15 mouse cellular contexts compared by ENCODE assay signal in genomic region chr1:155200967-155201366, GRCm38 (mm10). TPM values are rescaled to one million over a fixed set of nuclear protein-coding genes. Genes with fewer than 3 reads are reported as not detected.
DNase-seq lines count a peak whose midpoint lies in the region; ATAC-seq and TF ChIP-seq lines count a peak whose summit lies in the region.
"Had no signal": no experiment of that assay in that cellular context is flagged by ENCODE, and none has a peak within 500 bp of the region (broad histone marks: within the 10 kb centered on the region; RNA-seq: fewer than 3 reads in every experiment).

No protein-coding gene starts in this region.

- peaks cover 74% of the 10 kb centered on the region for H3K4me1 ChIP-seq in forebrain, embryonic 13.5 days
- peaks cover 9% of the 10 kb centered on the region; the same call in 1 of the 2 replicates for H3K4me1 ChIP-seq in forebrain, embryonic 11.5 days (replicated peaks; ENCODE audit: control insufficient read depth, insufficient read depth, low read length)
- H3K4me1 ChIP-seq in small intestine, adult 2 months (ENCODE audit: control insufficient read depth, insufficient read depth, insufficient read length, low read length), result peaks cover 25% of the 10 kb centered on the region
- H3K4me1 ChIP-seq in thymus, adult 2 months (replicated peaks; ENCODE audit: control insufficient read depth, insufficient read depth, low read length), result peaks cover 6% of the 10 kb centered on the region

- no peak for TF ChIP-seq CTCF in layer of hippocampus, adult 2 months (conservative IDR thresholded peaks at IDR 0.05)
- TF ChIP-seq CTCF in small intestine, adult 2 months (IDR thresholded peaks at IDR 0.05; ENCODE audit: extremely low read depth, insufficient read length, insufficient replicate concordance, low read depth, low read length), result no peak
- no peak for TF ChIP-seq CTCF in thymus, adult 2 months (IDR thresholded peaks at IDR 0.05; ENCODE audit: borderline replicate concordance, control insufficient read depth, extremely low read depth, insufficient read depth, low read length, poor library complexity)

- no peaks in the 10 kb centered on the region for H3K27me3 ChIP-seq in forebrain, embryonic 13.5 days
- H3K27me3 ChIP-seq in forebrain, embryonic 11.5 days (ENCODE audit: control insufficient read depth, insufficient read depth, low read length), result no peaks in the 10 kb centered on the region
- H3K27me3 ChIP-seq in small intestine, adult 2 months (ENCODE audit: control insufficient read depth, insufficient read depth, low read length), result no peaks in the 10 kb centered on the region
- no peaks in the 10 kb centered on the region for H3K27me3 ChIP-seq in thymus, adult 2 months (ENCODE audit: control insufficient read depth, insufficient read depth, low read length)
- H3K27me3 ChIP-seq: hindbrain, embryonic 12.5 days; liver, embryonic 15.5 days had no signal

- DNase-seq in forebrain, embryonic 11.5 days (ENCODE audit: low spot score), result no peak
- no peak for DNase-seq in layer of hippocampus, adult 2 months (ENCODE audit: low spot score in 2 of 2)
- DNase-seq in layer of hippocampus, adult 8-10 months (ENCODE audit: low spot score in 2 of 2), result no peak
- no peak for DNase-seq in ovary, adult 18-20 months (ENCODE audit: low spot score)
- DNase-seq in thymus, adult 2 months, result no peak
- DNase-seq: cerebellum, adult 18-20 months; gastrocnemius, adult 2 months; kidney, postnatal 14 days; thymus, adult 18-20 months had no signal

- no peak overlapping the region for H3K9ac ChIP-seq in forebrain, embryonic 13.5 days
- H3K9ac ChIP-seq in forebrain, embryonic 11.5 days (ENCODE audit: low read length), result no peak overlapping the region
- H3K9ac ChIP-seq: hindbrain, embryonic 12.5 days; liver, embryonic 15.5 days had no signal

- peaks cover 47% of the 10 kb centered on the region for H3K36me3 ChIP-seq in forebrain, embryonic 13.5 days (ENCODE audit: poor library complexity, severe bottlenecking)
- H3K36me3 ChIP-seq in forebrain, embryonic 11.5 days (ENCODE audit: control insufficient read depth, insufficient read depth, low read length), result peaks cover 3% of the 10 kb centered on the region; the same call in 1 of the 2 replicates
- peaks cover 2% of the 10 kb centered on the region; the same call in 1 of the 2 replicates for H3K36me3 ChIP-seq in small intestine, adult 2 months (ENCODE audit: control insufficient read depth, insufficient read depth, low read length)
- H3K36me3 ChIP-seq in thymus, adult 2 months (ENCODE audit: control insufficient read depth, insufficient read depth, low read length), result peaks cover 55% of the 10 kb centered on the region

- no peak overlapping the region for H3K4me3 ChIP-seq in forebrain, embryonic 13.5 days
- no peak overlapping the region for H3K4me3 ChIP-seq in forebrain, embryonic 11.5 days (ENCODE audit: low read depth, low read length)
- no peak overlapping the region for H3K4me3 ChIP-seq in layer of hippocampus, adult 2 months
- H3K4me3 ChIP-seq in small intestine, adult 2 months (ENCODE audit: low read depth, low read length), result no peak overlapping the region
- no peak overlapping the region for H3K4me3 ChIP-seq in thymus, adult 2 months (ENCODE audit: control insufficient read depth, insufficient read depth, low read length)
- H3K4me3 ChIP-seq: gastrocnemius, adult 2 months; heart, embryonic 10.5 days; hindbrain, embryonic 12.5 days; liver, embryonic 15.5 days had no signal

- ATAC-seq in forebrain, embryonic 13.5 days, result no peak
- no peak for ATAC-seq in forebrain, embryonic 11.5 days (replicated peaks; ENCODE audit: low FRiP score)
- peak; percentile 24; the same call in 1 of the 2 replicates for ATAC-seq in megakaryocyte progenitor cell, adult 5-6 weeks (replicated peaks; ENCODE audit: poor library complexity)

- H3K27ac ChIP-seq in forebrain, embryonic 13.5 days, result peak overlapping the region; percentile 48; the same call in 1 of the 2 replicates
- no peak overlapping the region for H3K27ac ChIP-seq in forebrain, embryonic 11.5 days (ENCODE audit: low read depth, low read length)
- peak overlapping the region; percentile 93 for H3K27ac ChIP-seq in layer of hippocampus, adult 2 months
- H3K27ac ChIP-seq in small intestine, adult 2 months (ENCODE audit: insufficient read depth, low read depth, low read length), result peak overlapping the region; percentile 56
- H3K27ac ChIP-seq in thymus, adult 2 months (ENCODE audit: control insufficient read depth, insufficient read depth, low read length), result no peak overlapping the region
- H3K27ac ChIP-seq: hindbrain, embryonic 12.5 days; liver, embryonic 15.5 days had no signal

- WGBS in forebrain, embryonic 13.5 days, result 46% methylated on average over 2 of the region's 2 CpGs
- 46% methylated on average over 2 of the region's 2 CpGs for WGBS in forebrain, embryonic 11.5 days
- WGBS in small intestine, adult 2 months, result 30% methylated on average over 2 of the region's 2 CpGs
- 83% methylated on average over 2 of the region's 2 CpGs for WGBS in thymus, adult 2 months

- H3K4me2 ChIP-seq in forebrain, embryonic 13.5 days, result no peak overlapping the region
- no peak overlapping the region for H3K4me2 ChIP-seq in forebrain, embryonic 11.5 days (ENCODE audit: low read depth, low read length, severe bottlenecking)
- H3K4me2 ChIP-seq: hindbrain, embryonic 12.5 days; liver, embryonic 15.5 days had no signal

- TF ChIP-seq POLR2A in small intestine, adult 2 months (IDR thresholded peaks at IDR 0.05; ENCODE audit: low read depth, low read length), result no peak
- TF ChIP-seq POLR2A in thymus, adult 2 months (IDR thresholded peaks at IDR 0.05; ENCODE audit: control insufficient read depth, extremely low read depth, insufficient read depth, low read length, poor library complexity), result no peak

- no peaks in the 10 kb centered on the region for H3K9me3 ChIP-seq in forebrain, embryonic 13.5 days (replicated peaks)
- H3K9me3 ChIP-seq in forebrain, embryonic 11.5 days (ENCODE audit: control insufficient read depth, low read length), result no peaks in the 10 kb centered on the region
- H3K9me3 ChIP-seq: heart, embryonic 10.5 days; hindbrain, embryonic 12.5 days; liver, embryonic 15.5 days had no signal

RNA-seq across cellular contexts. Expression of gene Stx6, which starts 42.5 kb away (rescaled TPM):
- polyA plus RNA-seq in forebrain, embryonic 13.5 days (2015; fragmentation: Nextera tagmentation; extraction: Ambion mirVana), result 114 and 115 TPM in 2 replicates
- polyA plus RNA-seq in forebrain, embryonic 11.5 days (2014; fragmentation: Nextera tagmentation; extraction: Ambion mirVana), result 102 and 119 TPM in 2 replicates
- 100 to 1,000 TPM; 124 to 129 TPM for total RNA-seq in layer of hippocampus, adult 2 months (2021)
- 100 to 1,000 TPM; 102 to 126 (median 112) TPM for total RNA-seq in layer of hippocampus, adult 8-10 months (2022)
- total RNA-seq in megakaryocyte progenitor cell, adult 5-6 weeks (2015), result 11.2 and 17.6 TPM in 2 replicates
- 31.0 and 32.6 TPM in 2 replicates for total RNA-seq in megakaryocyte progenitor cell, adult 5-6 weeks (2017)
- 15.4 and 32.4 TPM in 2 replicates for polyA plus RNA-seq in small intestine, adult 2 months (2012; rRNA removed)
- 232 and 272 TPM in 2 replicates for polyA plus RNA-seq in thymus, adult 2 months (2012; rRNA removed)

RNA-seq across cellular contexts. Expression of gene BC034090, which starts 43.3 kb away (rescaled TPM):
- polyA plus RNA-seq in forebrain, embryonic 13.5 days (2015; fragmentation: Nextera tagmentation; extraction: Ambion mirVana), result 2.5 and 3.4 TPM in 2 replicates
- polyA plus RNA-seq in forebrain, embryonic 11.5 days (2014; fragmentation: Nextera tagmentation; extraction: Ambion mirVana), result 3.2 and 3.3 TPM in 2 replicates
- total RNA-seq in layer of hippocampus, adult 2 months (2021), result 1 to 10 TPM; 7.9 to 8.2 TPM
- 10 to 100 TPM in 1 of 4 experiments, 1 to 10 TPM in 3; 6.8 to 10.1 (median 8.1) TPM for total RNA-seq in layer of hippocampus, adult 8-10 months (2022)
- 0.07 TPM in 1 of 2 replicates, not detected in the other for total RNA-seq in megakaryocyte progenitor cell, adult 5-6 weeks (2015)
- total RNA-seq in megakaryocyte progenitor cell, adult 5-6 weeks (2017), result 0.20 TPM in 1 of 2 replicates, not detected in the other
- polyA plus RNA-seq in small intestine, adult 2 months (2012; rRNA removed), result 2.4 and 5.3 TPM in 2 replicates
- polyA plus RNA-seq in thymus, adult 2 months (2012; rRNA removed), result 7.6 and 13.1 TPM in 2 replicates

RNA-seq across cellular contexts. Expression of gene Mr1, which starts 54.4 kb away (rescaled TPM):
- polyA plus RNA-seq in forebrain, embryonic 13.5 days (2015; fragmentation: Nextera tagmentation; extraction: Ambion mirVana), result 0.50 and 0.52 TPM in 2 replicates
- polyA plus RNA-seq in forebrain, embryonic 11.5 days (2014; fragmentation: Nextera tagmentation; extraction: Ambion mirVana), result 0.55 and 0.96 TPM in 2 replicates
- total RNA-seq in layer of hippocampus, adult 2 months (2021), result 1 to 10 TPM; 3.2 to 3.3 TPM
- total RNA-seq in layer of hippocampus, adult 8-10 months (2022), result 1 to 10 TPM; 4.1 to 7.0 (median 4.9) TPM
- 4.6 and 7.6 TPM in 2 replicates for total RNA-seq in megakaryocyte progenitor cell, adult 5-6 weeks (2015)
- 3.3 and 4.1 TPM in 2 replicates for total RNA-seq in megakaryocyte progenitor cell, adult 5-6 weeks (2017)
- polyA plus RNA-seq in small intestine, adult 2 months (2012; rRNA removed), result 0.47 and 0.66 TPM in 2 replicates
- 33.5 and 37.9 TPM in 2 replicates for polyA plus RNA-seq in thymus, adult 2 months (2012; rRNA removed)

Comparison
In these comparisons a context has a peak if more than half of its experiments do, and no peak if none do; other contexts are left out.
1. H3K27ac ChIP-seq: peak in forebrain, embryonic 13.5 days (single experiment), layer of hippocampus, adult 2 months (single experiment) and small intestine, adult 2 months (single experiment); none in forebrain, embryonic 11.5 days (single experiment) and thymus, adult 2 months (single experiment).
2. RNA of gene Mr1, which starts 54.4 kb away (polyA plus RNA-seq): 33.5 to 37.9 TPM in thymus, adult 2 months; 0.47 to 0.66 TPM in small intestine, adult 2 months, 0.55 to 0.96 TPM in forebrain, embryonic 11.5 days and 0.50 to 0.52 TPM in forebrain, embryonic 13.5 days; every median in the first group is over 10 times any median in the second.